ENCODE assay signal across 8 mouse cellular contexts in genomic region chr16:95586311-95586602, GRCm38 (mm10). TPM values are rescaled to one million over a fixed set of nuclear protein-coding genes. Genes with fewer than 3 reads are reported as not detected.
A peak's percentile ranks its signal among the peaks of the same experiment; 100 is the strongest.
DNase-seq lines count a peak whose midpoint lies in the region; ATAC-seq and TF ChIP-seq lines count a peak whose summit lies in the region.

Gene Erg (minus strand): TSS chr16:95586593.

- intact Hi-C loops in heart, adult 2 months (cut with DNase I): no loop called here

- 4% methylated on average over 5 of the region's 5 CpGs for WGBS in heart, adult 2 months
- 0% methylated on average over 5 of the region's 5 CpGs for WGBS in embryonic facial prominence, embryonic 13.5 days
- 8% methylated on average over 5 of the region's 5 CpGs for WGBS in hindbrain, embryonic 10.5 days
- 4% methylated on average over 5 of the region's 5 CpGs for WGBS in midbrain, embryonic 13.5 days

- no peak within 1 kb of the TSS for H3K9ac ChIP-seq in heart, adult 2 months (ENCODE audit: low read depth, low read length)
- peak within 1 kb of the TSS; percentile 70 for H3K9ac ChIP-seq in embryonic facial prominence, embryonic 13.5 days
- H3K9ac ChIP-seq in midbrain, embryonic 13.5 days (replicated peaks): peak within 1 kb of the TSS; percentile 59

- H3K4me3 ChIP-seq in heart, adult 2 months: peak within 1 kb of the TSS; percentile 28
- H3K4me3 ChIP-seq in embryonic facial prominence, embryonic 13.5 days: peak within 1 kb of the TSS; percentile 53
- peak within 1 kb of the TSS; percentile 66 for H3K4me3 ChIP-seq in hindbrain, embryonic 10.5 days
- H3K4me3 ChIP-seq in midbrain, embryonic 13.5 days (replicated peaks): peak within 1 kb of the TSS; percentile 47

- H3K27me3 ChIP-seq in heart, adult 2 months (ENCODE audit: control insufficient read depth, insufficient read depth, low read length): peaks cover 13% of the 10 kb centered on the region
- peaks cover 70% of the 10 kb centered on the region for H3K27me3 ChIP-seq in embryonic facial prominence, embryonic 13.5 days
- H3K27me3 ChIP-seq in hindbrain, embryonic 10.5 days (ENCODE audit: insufficient read depth, poor library complexity, severe bottlenecking): peaks cover 73% of the 10 kb centered on the region
- H3K27me3 ChIP-seq in midbrain, embryonic 13.5 days: peaks cover 50% of the 10 kb centered on the region

- no peak for ATAC-seq in embryonic facial prominence, embryonic 13.5 days (ENCODE audit: insufficient number of reproducible peaks, insufficient read depth, low FRiP score, low TSS enrichment, low read depth)
- ATAC-seq in midbrain, embryonic 13.5 days: no peak
- ATAC-seq in frontal cortex, adult (ENCODE audit: low TSS enrichment): no peak

- no peak for TF ChIP-seq EP300 in heart, adult 2 months (IDR thresholded peaks at IDR 0.05; ENCODE audit: insufficient read depth, low read depth, low read length)

- DNase-seq in heart, adult 2 months: no peak
- no peak for DNase-seq in heart, adult 9 months (ENCODE audit: low spot score in 2 of 2)
- peak; percentile 16 for DNase-seq in hindbrain, embryonic 10.5 days (ENCODE audit: low spot score)
- no peak for DNase-seq in cerebellum, adult 11-12 months
- no peak for DNase-seq in retina, postnatal 1 day

- H3K36me3 ChIP-seq in heart, adult 2 months (ENCODE audit: control insufficient read depth, insufficient read depth, low read length): no peaks in the 10 kb centered on the region
- no peaks in the 10 kb centered on the region for H3K36me3 ChIP-seq in embryonic facial prominence, embryonic 13.5 days
- H3K36me3 ChIP-seq in hindbrain, embryonic 10.5 days: no peaks in the 10 kb centered on the region
- no peaks in the 10 kb centered on the region for H3K36me3 ChIP-seq in midbrain, embryonic 13.5 days

- H3K9me3 ChIP-seq in embryonic facial prominence, embryonic 13.5 days: 0 out of 2 replicates have a peak, but pooled peaks cover 4% of the 10 kb centered on the region
- H3K9me3 ChIP-seq in hindbrain, embryonic 10.5 days: 0 out of 2 replicates have a peak, but pooled peaks cover 2% of the 10 kb centered on the region
- no peaks in the 10 kb centered on the region for H3K9me3 ChIP-seq in midbrain, embryonic 13.5 days

- H3K27ac ChIP-seq in heart, adult 2 months: no peak within 1 kb of the TSS
- peak within 1 kb of the TSS; percentile 86 for H3K27ac ChIP-seq in embryonic facial prominence, embryonic 13.5 days
- peak within 1 kb of the TSS; percentile 47 for H3K27ac ChIP-seq in hindbrain, embryonic 10.5 days
- no peak within 1 kb of the TSS for H3K27ac ChIP-seq in midbrain, embryonic 13.5 days

- no peaks in the 10 kb centered on the region for H3K79me2 ChIP-seq in heart, adult 2 months (replicated peaks; ENCODE audit: control insufficient read depth, insufficient read depth, low read length)

- H3K4me2 ChIP-seq in embryonic facial prominence, embryonic 13.5 days: peak within 1 kb of the TSS; percentile 90
- H3K4me2 ChIP-seq in midbrain, embryonic 13.5 days (replicated peaks): peak within 1 kb of the TSS; percentile 90

- no peak for TF ChIP-seq CTCF in heart, adult 2 months (IDR thresholded peaks at IDR 0.05)

- TF ChIP-seq POLR2A in heart, adult 2 months (IDR thresholded peaks at IDR 0.05; ENCODE audit: insufficient read depth, low read depth, low read length): no peak

- H3K4me1 ChIP-seq in heart, adult 2 months (ENCODE audit: control insufficient read depth, insufficient read depth, low read length): no peaks in the 10 kb centered on the region; the same call in 1 of the 2 replicates
- H3K4me1 ChIP-seq in embryonic facial prominence, embryonic 13.5 days: peaks cover 28% of the 10 kb centered on the region
- peaks cover 20% of the 10 kb centered on the region for H3K4me1 ChIP-seq in hindbrain, embryonic 10.5 days (replicated peaks)
- H3K4me1 ChIP-seq in midbrain, embryonic 13.5 days (replicated peaks): peaks cover 20% of the 10 kb centered on the region

RNA-seq across cellular contexts. Expression of gene Erg, which starts in this region (rescaled TPM):
- 10 to 100 TPM; 22.1 to 26.6 TPM for total RNA-seq in heart, adult 2 months (2021)
- 19.8 and 25.5 TPM in 2 replicates for polyA plus RNA-seq in heart, adult 2 months (2012; rRNA removed)
- polyA plus RNA-seq in embryonic facial prominence, embryonic 13.5 days (2015; fragmentation: Nextera tagmentation; extraction: Ambion mirVana): 17.2 and 27.9 TPM in 2 replicates
- polyA plus RNA-seq in hindbrain, embryonic 10.5 days (2016; fragmentation: Nextera tagmentation; extraction: Ambion mirVana): 2.1 and 2.2 TPM in 2 replicates
- polyA plus RNA-seq in midbrain, embryonic 13.5 days (2015; fragmentation: Nextera tagmentation; extraction: Ambion mirVana): 1.5 and 1.6 TPM in 2 replicates

Comparison
In these comparisons a context has a peak if more than half of its experiments do, and no peak if none do; other contexts are left out.
1. H3K27ac ChIP-seq: peak in embryonic facial prominence, embryonic 13.5 days (single experiment) and hindbrain, embryonic 10.5 days (single experiment); none in heart, adult 2 months (single experiment) and midbrain, embryonic 13.5 days (single experiment).
2. Peak in every context shown above with its lines, with median percentiles within 50 percentile points of each other: H3K4me3 ChIP-seq.